Comparison of ENCODE assay signal across 18 mouse cellular contexts in the genomic region with DNA sequence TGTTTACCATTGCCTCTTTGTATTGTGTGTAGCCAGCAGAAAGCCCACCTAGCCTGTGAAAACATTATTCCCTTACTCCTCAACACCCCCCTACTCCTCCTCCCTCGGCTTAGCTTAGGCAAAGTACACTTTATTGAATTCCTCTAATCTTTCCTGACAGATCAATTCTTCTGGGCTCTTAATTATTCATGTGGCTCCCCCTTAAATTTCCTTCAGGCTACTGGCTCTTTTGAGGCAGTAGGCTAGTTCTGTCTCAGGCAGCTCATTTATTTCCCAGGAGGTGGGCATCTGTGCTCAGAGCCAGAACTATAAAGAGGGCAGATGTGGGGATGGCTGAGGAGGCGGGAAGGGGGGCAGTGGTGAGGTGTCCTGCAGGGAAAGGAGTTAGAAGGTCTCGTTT. TPM values are rescaled to one million over a fixed set of nuclear protein-coding genes. Genes with fewer than 3 reads are reported as not detected.
DNase-seq lines count a peak whose midpoint lies in the region; ATAC-seq lines count a peak whose summit lies in the region.
"Had no signal": no experiment of that assay in that cellular context is flagged by ENCODE, and none has a peak within 500 bp of the region (broad histone marks: within the 10 kb centered on the region; RNA-seq: fewer than 3 reads in every experiment).

No protein-coding gene starts in this region.

- no peaks in the 10 kb centered on the region for H3K4me1 ChIP-seq in embryonic facial prominence, embryonic 11.5 days (ENCODE audit: control insufficient read depth, insufficient read depth, low read length)
- H3K4me1 ChIP-seq in embryonic facial prominence, embryonic 10.5 days = no peaks in the 10 kb centered on the region
- H3K4me1 ChIP-seq in forebrain, embryonic 11.5 days (replicated peaks; ENCODE audit: control insufficient read depth, insufficient read depth, low read length) = peaks cover 2% of the 10 kb centered on the region; the same call in 1 of the 2 replicates
- H3K4me1 ChIP-seq in hindbrain, embryonic 15.5 days (replicated peaks) = peaks cover 8% of the 10 kb centered on the region
- peaks cover 7% of the 10 kb centered on the region for H3K4me1 ChIP-seq in midbrain, embryonic 14.5 days (ENCODE audit: control insufficient read depth, insufficient read depth, low read length)

- H3K9me3 ChIP-seq in embryonic facial prominence, embryonic 11.5 days (replicated peaks; ENCODE audit: control insufficient read depth, low read length) = no peaks in the 10 kb centered on the region
- H3K9me3 ChIP-seq in embryonic facial prominence, embryonic 10.5 days = no peaks in the 10 kb centered on the region
- H3K9me3 ChIP-seq in forebrain, embryonic 11.5 days (ENCODE audit: control insufficient read depth, low read length) = no peaks in the 10 kb centered on the region
- no peaks in the 10 kb centered on the region for H3K9me3 ChIP-seq in hindbrain, embryonic 15.5 days
- H3K9me3 ChIP-seq in midbrain, embryonic 14.5 days (ENCODE audit: control insufficient read depth, low read length) = no peaks in the 10 kb centered on the region

- H3K36me3 ChIP-seq in embryonic facial prominence, embryonic 11.5 days (replicated peaks; ENCODE audit: control insufficient read depth, insufficient read depth, low read depth, low read length) = no peaks in the 10 kb centered on the region
- no peaks in the 10 kb centered on the region for H3K36me3 ChIP-seq in embryonic facial prominence, embryonic 10.5 days (replicated peaks)
- no peaks in the 10 kb centered on the region for H3K36me3 ChIP-seq in forebrain, embryonic 11.5 days (ENCODE audit: control insufficient read depth, insufficient read depth, low read length)
- no peaks in the 10 kb centered on the region for H3K36me3 ChIP-seq in hindbrain, embryonic 15.5 days
- no peaks in the 10 kb centered on the region for H3K36me3 ChIP-seq in midbrain, embryonic 14.5 days (ENCODE audit: control insufficient read depth, insufficient read depth, low read length)

- no peak for ATAC-seq in embryonic facial prominence, embryonic 11.5 days (replicated peaks; ENCODE audit: insufficient number of reproducible peaks, low FRiP score, low TSS enrichment, low read depth)
- peak; percentile 96 for ATAC-seq in forebrain, embryonic 11.5 days (replicated peaks; ENCODE audit: low FRiP score)
- peak; percentile 68 for ATAC-seq in hindbrain, embryonic 15.5 days (ENCODE audit: low FRiP score, low read depth)
- peak; percentile 83 for ATAC-seq in midbrain, embryonic 14.5 days (ENCODE audit: low FRiP score, low TSS enrichment)
- ATAC-seq: liver, postnatal 0 days; Patski had no signal

- no peak overlapping the region for H3K4me2 ChIP-seq in embryonic facial prominence, embryonic 11.5 days (ENCODE audit: low read depth, low read length)
- H3K4me2 ChIP-seq in forebrain, embryonic 11.5 days (ENCODE audit: low read depth, low read length, severe bottlenecking) = no peak overlapping the region
- no peak overlapping the region for H3K4me2 ChIP-seq in hindbrain, embryonic 15.5 days
- no peak overlapping the region for H3K4me2 ChIP-seq in midbrain, embryonic 14.5 days (ENCODE audit: low read length)

- peak; percentile 12 for DNase-seq in embryonic facial prominence, embryonic 11.5 days (ENCODE audit: low spot score)
- no peak for DNase-seq in embryonic facial prominence, embryonic 10.5 days (ENCODE audit: low spot score)
- peak; percentile 70 for DNase-seq in forebrain, embryonic 11.5 days (ENCODE audit: low spot score)
- peak; percentile 81 for DNase-seq in midbrain, embryonic 14.5 days
- DNase-seq in adrenal gland, postnatal 14 days = no peak
- DNase-seq in heart, postnatal 25 days (ENCODE audit: low spot score) = no peak
- DNase-seq in layer of hippocampus, adult 11-12 months (ENCODE audit: low spot score) = no peak
- DNase-seq: adrenal gland, adult 2 months; cerebellum, postnatal 14 days; heart, postnatal 36 days; kidney, adult 11 months; kidney, postnatal 25 days; layer of hippocampus, postnatal 36 days; left cerebral cortex, postnatal 4 days; liver, postnatal 0 days; spleen, adult 18-20 months had no signal

- 28% methylated on average over 3 of the region's 3 CpGs for WGBS in embryonic facial prominence, embryonic 11.5 days
- 36% methylated on average over 3 of the region's 3 CpGs for WGBS in embryonic facial prominence, embryonic 10.5 days
- WGBS in forebrain, embryonic 11.5 days = 10% methylated on average over 3 of the region's 3 CpGs
- 13% methylated on average over 3 of the region's 3 CpGs for WGBS in hindbrain, embryonic 15.5 days
- WGBS in midbrain, embryonic 14.5 days = 5% methylated on average over 3 of the region's 3 CpGs

- H3K9ac ChIP-seq in embryonic facial prominence, embryonic 11.5 days (replicated peaks; ENCODE audit: low read length) = no peak overlapping the region
- H3K9ac ChIP-seq in forebrain, embryonic 11.5 days (ENCODE audit: low read length) = no peak overlapping the region
- no peak overlapping the region for H3K9ac ChIP-seq in hindbrain, embryonic 15.5 days
- no peak overlapping the region for H3K9ac ChIP-seq in midbrain, embryonic 14.5 days (replicated peaks; ENCODE audit: low read length)
- H3K9ac ChIP-seq: liver, postnatal 0 days had no signal

- no peak overlapping the region for H3K4me3 ChIP-seq in embryonic facial prominence, embryonic 11.5 days (ENCODE audit: low read depth, low read length)
- H3K4me3 ChIP-seq in embryonic facial prominence, embryonic 10.5 days = no peak overlapping the region
- no peak overlapping the region for H3K4me3 ChIP-seq in forebrain, embryonic 11.5 days (ENCODE audit: low read depth, low read length)
- H3K4me3 ChIP-seq in hindbrain, embryonic 15.5 days = no peak overlapping the region
- no peak overlapping the region for H3K4me3 ChIP-seq in midbrain, embryonic 14.5 days (replicated peaks; ENCODE audit: low read depth, low read length)

- no peak overlapping the region for H3K27ac ChIP-seq in embryonic facial prominence, embryonic 11.5 days (replicated peaks; ENCODE audit: low read depth, low read length)
- H3K27ac ChIP-seq in embryonic facial prominence, embryonic 10.5 days (replicated peaks) = no peak overlapping the region
- H3K27ac ChIP-seq in forebrain, embryonic 11.5 days (ENCODE audit: low read depth, low read length) = no peak overlapping the region
- H3K27ac ChIP-seq in hindbrain, embryonic 15.5 days (replicated peaks) = no peak overlapping the region
- no peak overlapping the region for H3K27ac ChIP-seq in midbrain, embryonic 14.5 days (replicated peaks; ENCODE audit: low read depth, low read length)

- H3K27me3 ChIP-seq in embryonic facial prominence, embryonic 11.5 days (ENCODE audit: control insufficient read depth, insufficient read depth, low read length) = no peaks in the 10 kb centered on the region
- no peaks in the 10 kb centered on the region for H3K27me3 ChIP-seq in embryonic facial prominence, embryonic 10.5 days (replicated peaks; ENCODE audit: low read depth, poor library complexity, severe bottlenecking)
- no peaks in the 10 kb centered on the region for H3K27me3 ChIP-seq in forebrain, embryonic 11.5 days (ENCODE audit: control insufficient read depth, insufficient read depth, low read length)
- no peaks in the 10 kb centered on the region for H3K27me3 ChIP-seq in hindbrain, embryonic 15.5 days
- no peaks in the 10 kb centered on the region for H3K27me3 ChIP-seq in midbrain, embryonic 14.5 days (ENCODE audit: control insufficient read depth, insufficient read depth, low read length)

- intact Hi-C loops in heart, postnatal 25 days (cut with DNase I) = no loop called here

RNA-seq across cellular contexts. Expression of a gene that starts 24.5 kb away (rescaled TPM):
- polyA plus RNA-seq in embryonic facial prominence, embryonic 11.5 days (2014; fragmentation: Nextera tagmentation; extraction: Ambion mirVana) = 38.5 and 39.3 TPM in 2 replicates
- polyA plus RNA-seq in embryonic facial prominence, embryonic 10.5 days (2016; fragmentation: Nextera tagmentation; extraction: Ambion mirVana) = 42.5 and 48.8 TPM in 2 replicates
- polyA plus RNA-seq in forebrain, embryonic 11.5 days (2014; fragmentation: Nextera tagmentation; extraction: Ambion mirVana) = 44.0 and 50.3 TPM in 2 replicates
- polyA plus RNA-seq in hindbrain, embryonic 15.5 days (2015; fragmentation: Nextera tagmentation; extraction: Ambion mirVana) = 56.1 and 57.0 TPM in 2 replicates
- 54.1 and 68.4 TPM in 2 replicates for polyA plus RNA-seq in midbrain, embryonic 14.5 days (2014; fragmentation: Nextera tagmentation; extraction: Ambion mirVana)
- 17.0 and 20.0 TPM in 2 replicates for total RNA-seq in adrenal gland, postnatal 14 days (2021)
- 10 to 100 TPM; 21.6 to 31.3 TPM for total RNA-seq in heart, postnatal 25 days (2021)

Comparison
In these comparisons a context has a peak if more than half of its experiments do, and no peak if none do; other contexts are left out.
1. DNase-seq: peak in embryonic facial prominence, embryonic 11.5 days (single experiment), forebrain, embryonic 11.5 days (single experiment) and midbrain, embryonic 14.5 days (single experiment); none in embryonic facial prominence, embryonic 10.5 days (single experiment), adrenal gland, postnatal 14 days (single experiment), heart, postnatal 25 days (single experiment) and layer of hippocampus, adult 11-12 months (single experiment).